Mouse (Mus musculus): ENCODE measurements at regions not wholly inside any gene's neighbourhood (a gene's known extent, or its start where the extent isn't known, plus 50 kb on each side); places are given as distances from the start of the nearest gene placed in this dataset.

DNA sequence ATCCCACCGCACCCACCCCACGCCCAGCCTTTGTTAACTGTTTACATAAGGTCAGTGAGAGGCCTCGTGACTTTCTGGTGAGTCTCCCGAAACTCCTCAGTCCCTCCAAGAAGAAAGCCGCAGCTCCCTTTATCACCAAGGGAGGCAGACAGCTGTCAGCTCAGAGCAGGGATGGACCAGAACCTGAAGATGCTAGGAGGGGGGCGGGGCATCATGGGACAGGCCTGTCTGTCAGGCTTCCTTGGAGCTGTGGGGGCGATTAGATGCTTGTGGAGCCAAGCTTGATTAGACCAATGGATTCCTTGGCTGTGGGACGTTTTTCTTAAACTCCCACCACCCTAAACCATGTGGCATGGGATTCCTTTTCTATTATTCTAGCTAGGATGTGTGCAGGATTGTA, 363.7 kb upstream of the Trpc7 start:
- no peak for TF ChIP-seq CTCF (IDR thresholded peaks at IDR 0.05; ENCODE audit: extremely low read depth, insufficient read length, insufficient replicate concordance, low read depth, low read length)
- no peak for TF ChIP-seq POLR2A (IDR thresholded peaks at IDR 0.05; ENCODE audit: low read depth, low read length)

Measured in small intestine, adult 2 months (tissue).